In the genomic region with DNA sequence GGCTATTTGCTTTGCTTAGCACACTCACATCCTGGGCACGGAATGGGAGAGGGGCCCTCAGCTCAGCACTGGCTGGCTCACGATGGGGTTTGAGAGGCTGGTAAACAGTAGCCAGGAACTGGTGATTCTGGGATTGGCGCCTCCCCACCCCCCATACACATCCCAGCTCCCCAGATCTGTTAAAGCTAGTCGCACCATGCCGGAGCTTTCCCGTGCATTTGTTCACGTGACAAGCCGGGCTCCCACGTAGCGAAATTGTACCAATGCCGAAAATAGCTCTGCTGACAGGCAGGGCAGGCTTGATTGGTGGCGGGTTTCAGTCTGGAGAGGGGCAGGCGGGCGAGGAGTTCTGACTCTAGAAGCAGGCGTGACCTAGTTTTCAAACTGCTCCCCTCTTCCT, we compare ENCODE assay signal across 10 mouse cellular contexts. TPM values are rescaled to one million over a fixed set of nuclear protein-coding genes. Genes with fewer than 3 reads are reported as not detected.
DNase-seq lines count a peak whose midpoint lies in the region; ATAC-seq and TF ChIP-seq lines count a peak whose summit lies in the region.
"Had no signal": no experiment of that assay in that cellular context is flagged by ENCODE, and none has a peak within 500 bp of the region (broad histone marks: within the 10 kb centered on the region; RNA-seq: fewer than 3 reads in every experiment).

No protein-coding gene starts in this region.

- WGBS in embryonic facial prominence, embryonic 14.5 days: 52% methylated on average over 15 of the region's 15 CpGs
- 63% methylated on average over 15 of the region's 15 CpGs for WGBS in intestine, postnatal 0 days
- WGBS in midbrain, postnatal 0 days: 79% methylated on average over 15 of the region's 15 CpGs

- peak; percentile 9 for DNase-seq in kidney, postnatal 14 days
- no peak for DNase-seq in kidney, adult 9 months
- DNase-seq in embryonic facial prominence, embryonic 14.5 days (ENCODE audit: low spot score): no peak
- peak; percentile 55 for DNase-seq in skeletal muscle tissue, adult 2 months (ENCODE audit: low read depth, low spot score)
- no peak for DNase-seq in layer of hippocampus, postnatal 36 days
- DNase-seq in thymus, postnatal 14 days: no peak
- no peak for DNase-seq in midbrain, postnatal 0 days (ENCODE audit: low spot score)
- DNase-seq: layer of hippocampus, adult 9-11 months had no signal

- H3K4me1 ChIP-seq in embryonic facial prominence, embryonic 14.5 days (ENCODE audit: control insufficient read depth, insufficient read depth, low read length): no peaks in the 10 kb centered on the region
- no peaks in the 10 kb centered on the region for H3K4me1 ChIP-seq in intestine, postnatal 0 days (replicated peaks; ENCODE audit: control insufficient read depth, insufficient read depth, low read length)
- H3K4me1 ChIP-seq in midbrain, postnatal 0 days (ENCODE audit: insufficient read depth, low read length): no peaks in the 10 kb centered on the region

- H3K9ac ChIP-seq in embryonic facial prominence, embryonic 14.5 days (ENCODE audit: low read depth, low read length): no peak overlapping the region
- H3K9ac ChIP-seq in intestine, postnatal 0 days (ENCODE audit: low read depth, low read length): no peak overlapping the region
- H3K9ac ChIP-seq in midbrain, postnatal 0 days (replicated peaks; ENCODE audit: low read length, poor library complexity, severe bottlenecking): no peak overlapping the region

- no peaks in the 10 kb centered on the region for H3K9me3 ChIP-seq in embryonic facial prominence, embryonic 14.5 days (ENCODE audit: control insufficient read depth, low read length)
- H3K9me3 ChIP-seq in intestine, postnatal 0 days (ENCODE audit: control insufficient read depth): no peaks in the 10 kb centered on the region
- no peaks in the 10 kb centered on the region for H3K9me3 ChIP-seq in midbrain, postnatal 0 days (ENCODE audit: low read length)

- TF ChIP-seq CTCF in intestine, postnatal 0 days (IDR thresholded peaks at IDR 0.05; ENCODE audit: low read depth): no peak
- no peak for TF ChIP-seq CTCF in midbrain, postnatal 0 days (IDR thresholded peaks at IDR 0.05)

- H3K36me3 ChIP-seq in embryonic facial prominence, embryonic 14.5 days (ENCODE audit: control insufficient read depth, insufficient read depth, low read length): no peaks in the 10 kb centered on the region
- H3K36me3 ChIP-seq in intestine, postnatal 0 days (ENCODE audit: control insufficient read depth, insufficient read depth): peaks cover under 1% of the 10 kb centered on the region; the same call in 1 of the 2 replicates
- H3K36me3 ChIP-seq in midbrain, postnatal 0 days (ENCODE audit: insufficient read depth, low read length): no peaks in the 10 kb centered on the region

- no peak overlapping the region for H3K4me3 ChIP-seq in embryonic facial prominence, embryonic 14.5 days (ENCODE audit: low read depth, low read length)
- H3K4me3 ChIP-seq in intestine, postnatal 0 days (ENCODE audit: low read depth, low read length): no peak overlapping the region
- H3K4me3 ChIP-seq in midbrain, postnatal 0 days (ENCODE audit: low read depth, low read length): no peak overlapping the region

- H3K27me3 ChIP-seq in embryonic facial prominence, embryonic 14.5 days (replicated peaks; ENCODE audit: control insufficient read depth, insufficient read depth, low read length): no peaks in the 10 kb centered on the region
- no peaks in the 10 kb centered on the region for H3K27me3 ChIP-seq in intestine, postnatal 0 days (replicated peaks; ENCODE audit: control insufficient read depth, insufficient read depth, low read length)
- no peaks in the 10 kb centered on the region for H3K27me3 ChIP-seq in midbrain, postnatal 0 days (ENCODE audit: insufficient read depth, low read length)

- H3K27ac ChIP-seq in embryonic facial prominence, embryonic 14.5 days (replicated peaks; ENCODE audit: low read depth, low read length): no peak overlapping the region
- no peak overlapping the region for H3K27ac ChIP-seq in intestine, postnatal 0 days (ENCODE audit: low read depth, low read length)
- H3K27ac ChIP-seq in midbrain, postnatal 0 days (ENCODE audit: low read depth, low read length): no peak overlapping the region

- H3K4me2 ChIP-seq in embryonic facial prominence, embryonic 14.5 days (ENCODE audit: low read depth, low read length): peak overlapping the region; percentile 15; the same call in 1 of the 2 replicates
- peak overlapping the region; percentile 27 for H3K4me2 ChIP-seq in intestine, postnatal 0 days (replicated peaks; ENCODE audit: low read depth)
- H3K4me2 ChIP-seq in midbrain, postnatal 0 days (ENCODE audit: low read depth, low read length, poor library complexity, severe bottlenecking): no peak overlapping the region

- no peak for ATAC-seq in embryonic facial prominence, embryonic 14.5 days (ENCODE audit: low read depth)
- ATAC-seq in intestine, postnatal 0 days: no peak
- no peak for ATAC-seq in midbrain, postnatal 0 days (ENCODE audit: low FRiP score)

RNA-seq across cellular contexts. Expression of gene Wwox, which starts 16.5 kb away (rescaled TPM):
- polyA plus RNA-seq in embryonic facial prominence, embryonic 14.5 days (2014; fragmentation: Nextera tagmentation; extraction: Ambion mirVana): 11.0 and 11.9 TPM in 2 replicates
- polyA plus RNA-seq in intestine, postnatal 0 days (2015; fragmentation: Nextera tagmentation; extraction: Ambion mirVana): 7.1 and 9.3 TPM in 2 replicates
- total RNA-seq in layer of hippocampus, postnatal 36 days (2021): 10 to 100 TPM; 10.5 to 12.5 TPM
- total RNA-seq in midbrain, postnatal 0 days (2014; rRNA removed): 14.5 and 15.4 TPM in 2 replicates
- 16.1 and 17.2 TPM in 2 replicates for polyA plus RNA-seq in midbrain, postnatal 0 days (2015; fragmentation: Nextera tagmentation; extraction: Ambion mirVana)

RNA-seq across cellular contexts. Expression of gene Clec3a, which starts 38.1 kb away (rescaled TPM):
- 2.1 and 3.3 TPM in 2 replicates for polyA plus RNA-seq in embryonic facial prominence, embryonic 14.5 days (2014; fragmentation: Nextera tagmentation; extraction: Ambion mirVana)
- polyA plus RNA-seq in intestine, postnatal 0 days (2015; fragmentation: Nextera tagmentation; extraction: Ambion mirVana): not detected in 2 replicates
- total RNA-seq in layer of hippocampus, postnatal 36 days (2021): not detected
- not detected in 2 replicates for total RNA-seq in midbrain, postnatal 0 days (2014; rRNA removed)
- 0.38 TPM in 1 of 2 replicates, not detected in the other for polyA plus RNA-seq in midbrain, postnatal 0 days (2015; fragmentation: Nextera tagmentation; extraction: Ambion mirVana)
- polyA plus RNA-seq: small intestine, adult 2 months had no signal

Comparison
In these comparisons a context has a peak if more than half of its experiments do, and no peak if none do; other contexts are left out.
1. DNase-seq: peak in kidney, postnatal 14 days (single experiment) and skeletal muscle tissue, adult 2 months (single experiment); none in kidney, adult 9 months (single experiment), embryonic facial prominence, embryonic 14.5 days (single experiment), layer of hippocampus, postnatal 36 days (0 of 2), thymus, postnatal 14 days (single experiment) and midbrain, postnatal 0 days (single experiment).